Mouse (Mus musculus) gastrocnemius, postnatal 10 days (tissue): Measurements from ENCODE around the gene Fbxl5. TPM values are rescaled to one million over a fixed set of nuclear protein-coding genes. Genes with fewer than 3 reads are reported as not detected.

Experiments used
- DNase-seq: peaks from one replicate; pipeline ENCODE4 v3.0.0; 2021; ENCODE audit warnings: mixed read lengths
- total RNA-seq, 2 experiments: library from RNA; stranded (reverse); gene quantifications; 2 replicates each; pipeline ENCODE4 v1.2.3; 2021

The Fbxl5 gene
- total RNA-seq, 2 experiments from 2014 or later = 27.7 to 32.5 TPM

- DNase-seq = peak; percentile 81
These were observed 39.2 kb downstream of the Fbxl5 start for GRCm38 (mm10) chr5:43781977-43782930.

GRCm38 (mm10) chr5:43781423-43781976 lies 39.9 kb downstream of the Fbxl5 start:
- no peak for DNase-seq

DNA sequence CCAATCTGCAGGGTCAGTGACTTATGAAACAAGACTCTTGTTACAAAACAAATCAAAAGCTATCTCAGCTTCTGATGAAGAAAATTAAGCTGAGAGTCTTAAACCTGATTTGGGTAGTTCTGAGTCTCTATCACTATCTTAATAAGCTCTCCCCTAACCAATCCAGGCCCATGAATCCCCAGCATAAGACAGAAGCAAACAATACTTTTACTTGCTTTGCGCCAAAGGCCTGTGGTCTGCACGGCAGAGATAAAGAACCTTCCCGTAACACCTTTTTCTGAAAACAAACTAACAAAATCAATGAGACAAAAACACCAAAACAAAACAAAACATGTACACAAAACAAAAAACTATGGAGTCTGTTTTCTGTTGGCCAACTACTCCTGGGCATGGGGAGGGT lies 42.9 kb downstream of the Fbxl5 start:
- no peak for DNase-seq

- DNase-seq = no peak
These were observed 44.4 kb downstream of the Fbxl5 start for GRCm38 (mm10) chr5:43776993-43777392.

GRCm38 (mm10) chr5:43776407-43776806 lies 45.0 kb downstream of the Fbxl5 start:
- no peak for DNase-seq

DNA sequence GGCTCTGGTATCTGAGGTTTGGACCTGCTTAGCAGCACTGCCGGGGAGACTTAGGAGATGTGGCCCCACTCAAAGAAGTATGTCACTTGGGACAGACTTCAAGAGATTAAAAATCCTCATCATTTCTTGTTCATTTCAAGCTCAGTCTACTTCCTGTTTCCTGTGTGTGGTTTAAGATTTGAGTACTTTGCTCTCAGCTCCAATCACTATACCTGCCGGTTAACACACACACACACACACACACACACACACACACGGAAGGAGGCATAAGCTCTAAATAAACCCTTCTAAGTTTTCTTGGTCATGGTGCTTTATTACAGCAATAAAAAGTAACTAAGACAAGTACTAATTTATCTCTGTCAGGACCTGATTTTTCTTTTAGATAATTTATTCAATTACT lies 49.9 kb downstream of the Fbxl5 start:
- no peak for DNase-seq

GRCm38 (mm10) chr5:43770618-43771354 lies 50.7 kb downstream of the Fbxl5 start:
- no peak for DNase-seq

DNA sequence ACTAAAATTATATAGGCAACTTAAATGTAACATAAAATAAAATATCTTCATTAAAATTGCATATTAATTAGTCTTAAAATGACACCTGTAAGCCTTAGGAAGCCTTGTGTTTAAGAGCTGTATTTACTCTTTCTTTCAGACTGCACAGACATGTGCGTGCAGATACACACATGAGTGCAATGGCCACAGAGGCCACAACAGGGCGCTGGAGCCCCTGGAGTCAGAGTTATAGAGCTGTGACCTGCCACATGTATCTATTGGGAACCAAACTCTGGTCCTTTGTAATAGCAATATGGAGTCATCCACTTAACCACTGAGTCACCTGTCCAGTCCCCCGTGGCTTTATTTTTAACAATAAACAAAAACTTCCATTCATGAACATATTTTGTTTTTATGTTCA lies 72.3 kb downstream of the Fbxl5 start:
- no peak for DNase-seq

DNA sequence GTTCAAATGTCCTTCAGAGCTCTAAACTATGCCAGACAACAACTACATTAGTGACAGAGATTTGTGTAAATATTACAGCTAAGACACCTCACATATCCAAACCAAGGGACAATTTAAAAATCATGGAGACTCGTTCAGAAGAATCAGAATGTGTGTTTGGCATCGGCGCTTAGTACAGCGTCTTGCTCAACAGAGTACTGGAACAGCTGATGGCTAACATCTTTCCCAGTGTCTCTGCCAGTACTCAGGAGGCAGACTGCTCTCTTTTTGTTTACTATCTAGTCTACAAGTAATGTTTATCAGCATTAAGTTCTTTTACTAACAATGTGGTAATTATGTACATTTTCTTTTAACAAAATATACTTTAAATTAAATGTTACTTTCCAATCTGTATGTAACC lies 73.4 kb downstream of the Fbxl5 start:
- no peak for DNase-seq

DNA sequence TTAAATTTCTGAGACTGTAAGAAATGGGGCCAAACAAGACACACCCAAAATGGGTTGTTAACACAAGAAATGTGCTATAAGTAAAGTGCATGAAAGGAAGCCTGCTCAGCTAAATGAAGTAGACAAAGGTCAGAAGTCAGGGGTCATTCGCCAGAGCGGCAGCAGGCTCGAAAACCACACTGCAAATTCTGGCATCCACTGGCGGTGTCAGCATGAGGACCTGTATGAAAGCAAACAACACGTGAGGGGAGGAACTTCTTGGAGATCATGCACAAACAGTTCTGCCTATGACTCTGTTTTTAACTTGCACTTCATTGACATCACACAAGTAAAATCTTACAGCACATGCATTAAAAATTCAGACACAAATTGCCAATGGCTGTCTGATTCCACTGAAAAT lies 76.3 kb downstream of the Fbxl5 start:
- DNase-seq = no peak

DNA sequence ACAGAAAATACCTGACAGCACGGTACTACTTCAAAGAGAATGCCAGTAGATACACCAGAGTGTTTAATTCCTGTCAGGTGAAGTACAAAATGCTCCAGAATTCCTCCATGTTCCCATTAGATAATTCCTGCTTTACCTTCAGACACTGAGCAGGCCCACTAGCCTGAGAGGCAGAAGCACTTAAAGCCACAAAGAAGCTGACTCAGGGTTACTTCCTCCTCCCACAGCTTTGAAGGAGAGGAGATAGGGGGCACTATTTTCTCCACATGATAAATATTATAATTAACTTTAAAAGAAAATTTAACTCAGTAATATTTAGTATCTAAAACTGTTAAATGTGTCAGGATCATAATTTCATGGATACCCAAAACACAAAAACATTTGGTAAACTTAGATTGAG lies 77.3 kb downstream of the Fbxl5 start:
- DNase-seq = no peak

DNA sequence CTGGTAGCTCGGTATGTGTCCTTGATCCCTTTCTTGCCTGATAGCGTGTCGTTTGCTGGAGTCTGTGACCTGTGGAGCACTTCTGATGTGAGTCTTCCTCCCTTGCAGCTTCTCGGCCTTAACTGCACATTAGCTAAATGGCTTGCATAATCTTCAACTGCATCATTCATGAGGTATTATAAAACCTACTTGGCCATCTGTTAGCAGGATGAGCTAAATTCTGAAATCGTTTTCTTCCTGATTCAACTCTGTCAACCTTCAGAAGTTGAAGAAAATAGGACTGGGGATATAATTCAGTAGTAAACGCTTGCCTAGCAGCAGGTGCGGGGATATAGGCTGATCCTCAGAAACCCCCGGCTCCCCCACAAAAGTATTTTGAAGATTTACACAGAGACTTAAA lies 89.1 kb downstream of the Fbxl5 start:
- DNase-seq = no peak

DNA sequence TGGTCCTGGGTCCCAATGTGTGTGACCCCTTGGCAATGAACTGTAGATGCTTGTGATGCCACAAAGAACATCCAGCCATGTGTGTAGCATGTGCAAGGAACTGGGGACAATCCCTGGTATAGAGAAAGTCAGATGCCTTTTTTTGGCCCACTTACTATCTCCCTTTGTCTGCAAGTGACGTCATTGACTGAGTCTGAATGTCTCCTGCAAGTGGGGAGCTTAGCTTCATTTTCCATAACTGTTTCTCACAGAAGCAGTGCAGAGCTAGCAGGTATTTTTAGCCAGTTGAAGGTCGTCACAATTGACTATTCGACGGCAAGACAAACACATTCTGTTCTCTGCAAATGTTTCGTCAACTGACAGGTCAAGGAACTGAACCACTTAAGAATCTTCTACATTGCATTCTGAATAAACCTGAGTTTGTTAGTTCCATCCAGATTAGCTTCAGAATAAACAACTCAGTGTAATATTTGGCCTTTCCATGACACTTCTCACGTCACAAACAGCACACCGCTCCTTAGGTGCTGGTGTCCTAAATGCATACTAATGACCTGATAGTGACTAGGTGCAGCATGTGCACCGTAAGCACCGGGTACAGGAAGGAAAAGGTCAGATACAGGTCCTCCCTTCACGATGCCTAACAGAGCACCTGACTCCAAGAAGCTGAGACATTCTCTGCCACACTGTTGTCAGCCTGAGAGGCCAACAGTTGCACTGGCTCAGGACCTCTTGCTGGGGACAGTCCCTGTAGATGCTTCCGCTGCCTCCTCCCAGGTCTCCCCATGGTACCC lies 92.9 kb downstream of the Fbxl5 start:
- DNase-seq = no peak

GRCm38 (mm10) chr5:43723830-43724229 lies 97.6 kb downstream of the Fbxl5 start:
- no peak for DNase-seq

DNA sequence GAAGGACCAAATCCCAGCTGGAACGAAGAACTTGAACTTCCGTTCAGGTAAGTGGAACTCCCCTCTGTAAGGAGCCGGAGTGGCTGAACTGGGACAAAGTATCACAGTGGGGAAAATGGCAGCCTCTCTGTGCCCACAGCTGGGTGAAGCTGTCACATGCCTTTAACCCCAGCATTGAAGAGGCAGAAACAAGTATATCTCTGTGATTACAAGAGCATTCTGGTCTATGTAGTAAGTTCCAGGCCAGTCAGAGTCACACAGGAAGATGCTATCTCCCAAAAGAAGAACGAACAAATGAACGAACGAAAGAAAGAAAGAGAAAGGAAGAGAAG lies 99.0 kb downstream of the Fbxl5 start:
- no peak for DNase-seq

- DNase-seq = no peak
These were observed 99.6 kb downstream of the Fbxl5 start for GRCm38 (mm10) chr5:43721538-43722451.

- DNase-seq = no peak
These were observed 122.2 kb downstream of the Fbxl5 start for GRCm38 (mm10) chr5:43699240-43699639.

- DNase-seq = no peak
These were observed 124.3 kb downstream of the Fbxl5 start for GRCm38 (mm10) chr5:43697133-43697532.
